Mouse (Mus musculus) v-Abl transformed pro-B cells (cell line): ENCODE results near the gene Rgs1.

Experiments used
- in situ Hi-C, 2 experiments: fragments of 400-800 bp; cut with MboI; formaldehyde crosslinking; loops; one replicate each; pipeline ENCODE4 v1.15.1; 2025; ENCODE audit not compliant: unreplicated experiment in 2 of 2

Gene Rgs1

DNA sequence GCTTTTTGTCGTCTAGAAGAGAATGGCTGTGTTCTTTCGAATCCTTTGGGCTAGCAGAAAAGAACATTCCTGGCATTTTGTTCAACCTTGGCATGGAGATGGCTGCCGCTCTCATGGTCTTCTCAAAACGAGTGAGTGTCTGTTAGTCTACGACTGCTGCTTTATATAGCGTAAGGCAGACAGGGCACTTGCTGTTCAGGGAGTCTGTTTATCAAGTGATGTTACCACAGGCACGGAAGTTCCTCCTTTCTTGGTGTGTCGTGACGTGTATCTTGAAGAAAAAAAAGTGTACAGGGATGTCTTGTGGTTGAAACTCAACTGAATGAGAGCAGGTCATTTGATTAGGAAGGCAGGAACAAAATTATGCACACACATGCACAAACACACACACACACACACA lies at the start of gene Rgs1:
Gene Rgs1 (minus strand): TSS at position 320 of the 400 bp plus-strand sequence.
- in situ Hi-C loops, result loop anchor here (10.0 kb wide), 2 partner anchors 234 to 244 kb away; partner anchors contain the start of gene Rgs2 (in 1 of the 2)

GRCm38 (mm10) chr1:144283020-144284014 lies 34.3 kb upstream of the Rgs1 start:
- in situ Hi-C loops, result no loop called here

GRCm38 (mm10) chr1:144280056-144280455 lies 31.0 kb upstream of the Rgs1 start:
- in situ Hi-C loops, result no loop called here

- in situ Hi-C loops, result no loop called here
Measured at GRCm38 (mm10) chr1:144272991-144273390, 23.9 kb upstream of the Rgs1 start.

- in situ Hi-C loops, result no loop called here
Measured at GRCm38 (mm10) chr1:144269112-144269511, 20.1 kb upstream of the Rgs1 start.

- in situ Hi-C loops, result no loop called here
Measured at GRCm38 (mm10) chr1:144267471-144268470, 18.7 kb upstream of the Rgs1 start.

GRCm38 (mm10) chr1:144264000-144264399 lies 15.0 kb upstream of the Rgs1 start:
- in situ Hi-C loops, result no loop called here

DNA sequence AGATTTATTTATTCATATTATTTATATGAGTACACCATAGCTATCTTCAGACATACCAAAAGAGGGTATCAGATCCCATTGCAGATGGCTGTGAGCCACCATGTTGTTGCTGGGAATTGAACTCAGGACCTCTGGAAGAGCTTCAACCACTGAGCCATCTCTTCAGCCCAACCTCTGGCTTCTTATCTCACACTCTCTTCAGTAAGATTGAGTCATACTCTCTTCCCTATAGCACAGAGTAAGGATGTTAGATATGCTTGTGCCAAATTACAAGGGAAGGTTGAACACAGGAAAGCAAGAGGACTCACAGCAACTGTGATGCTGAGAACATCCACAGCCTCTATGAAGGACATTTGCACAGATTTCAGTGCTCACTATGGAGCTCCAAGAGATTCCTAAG lies 13.0 kb upstream of the Rgs1 start:
- in situ Hi-C loops, result no loop called here

DNA sequence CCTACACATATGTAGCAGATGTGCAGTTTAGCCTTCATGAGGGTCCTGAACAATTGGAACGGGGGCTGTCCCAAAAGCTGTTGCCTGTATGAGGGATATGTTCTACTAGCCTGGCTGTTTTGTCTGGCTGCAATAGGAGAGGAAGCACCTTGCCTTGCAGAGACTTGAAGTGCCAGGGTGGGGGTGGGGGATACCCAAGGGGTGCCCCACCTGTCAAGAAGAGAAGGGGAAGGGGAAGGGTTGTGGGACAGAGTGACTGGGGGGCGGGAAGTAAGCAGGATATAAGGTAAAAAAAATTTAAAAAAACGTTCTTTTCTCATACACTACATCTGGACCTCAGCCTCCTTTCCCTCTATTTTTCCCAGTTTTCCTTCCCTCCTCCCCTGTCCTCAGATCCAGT lies 9.7 kb upstream of the Rgs1 start:
- in situ Hi-C loops, result loop anchor here in 1 of 2 experiments (10.0 kb wide), 1 partner anchor 46 kb away; no protein-coding TSS in a partner anchor

DNA sequence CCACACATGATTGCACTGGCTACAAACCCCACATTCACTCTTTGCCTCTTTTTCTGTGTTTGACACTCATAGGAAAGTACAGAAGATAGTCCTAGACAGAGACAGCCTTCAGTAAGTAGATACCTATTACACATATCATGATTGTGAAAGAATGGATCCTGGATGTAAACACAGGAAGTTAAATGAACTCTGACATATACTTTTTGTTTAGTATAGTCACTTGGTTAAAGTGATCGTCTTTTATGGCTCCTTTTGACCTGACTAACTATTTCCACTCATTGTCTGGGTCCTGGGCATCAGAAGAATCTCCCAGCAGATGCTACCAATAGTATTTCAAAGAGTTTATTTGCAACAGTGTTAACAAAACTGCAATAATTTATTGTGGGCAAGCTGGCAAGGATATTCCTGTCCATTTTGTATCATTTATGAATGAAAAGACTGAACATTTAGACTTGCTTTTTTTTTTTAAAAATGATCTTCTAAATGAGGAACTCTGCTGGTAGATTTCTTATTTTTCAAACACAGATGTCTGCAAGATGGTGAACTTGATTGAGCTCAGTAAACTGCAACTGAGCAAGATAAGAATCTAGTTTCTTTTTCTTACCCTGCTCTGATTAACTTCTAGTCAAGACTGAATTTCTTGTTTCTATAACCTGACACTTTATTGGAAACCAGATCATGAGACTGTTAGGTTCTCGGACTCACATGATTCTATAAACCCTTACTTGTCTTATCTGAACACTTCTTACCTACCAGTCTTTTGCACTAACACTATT lies 7.7 kb upstream of the Rgs1 start:
- in situ Hi-C loops, result loop anchor here in 1 of 2 experiments (10.0 kb wide), 1 partner anchor 48 kb away; no protein-coding TSS in a partner anchor

DNA sequence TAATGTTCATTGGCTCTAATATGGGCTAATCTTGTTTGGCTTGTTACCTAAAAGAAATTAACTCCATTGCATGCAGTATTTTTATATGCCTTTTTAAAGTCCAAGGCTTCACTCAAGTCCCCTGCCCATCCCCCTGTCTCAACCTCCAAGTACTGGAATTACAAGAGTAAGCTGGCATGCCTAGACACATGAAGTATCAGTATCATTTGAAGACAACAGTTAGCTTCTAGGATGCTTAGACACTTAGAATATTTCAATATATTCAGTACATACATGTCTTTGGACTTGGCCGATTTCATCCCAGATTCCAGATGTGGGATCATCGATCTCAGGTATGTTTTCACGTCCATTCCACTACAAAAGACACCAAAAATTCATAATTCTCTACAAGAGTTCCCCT lies 836 bp downstream of the Rgs1 start:
- in situ Hi-C loops, result loop anchor here (10.0 kb wide), 2 partner anchors 233 to 243 kb away; partner anchors contain the start of gene Rgs2 (in 1 of the 2)

- in situ Hi-C loops, result loop anchor here (10.0 kb wide), 2 partner anchors 233 to 243 kb away; partner anchors contain the start of gene Rgs2 (in 1 of the 2)
Measured at GRCm38 (mm10) chr1:144247382-144247781, 1.7 kb downstream of the Rgs1 start.

DNA sequence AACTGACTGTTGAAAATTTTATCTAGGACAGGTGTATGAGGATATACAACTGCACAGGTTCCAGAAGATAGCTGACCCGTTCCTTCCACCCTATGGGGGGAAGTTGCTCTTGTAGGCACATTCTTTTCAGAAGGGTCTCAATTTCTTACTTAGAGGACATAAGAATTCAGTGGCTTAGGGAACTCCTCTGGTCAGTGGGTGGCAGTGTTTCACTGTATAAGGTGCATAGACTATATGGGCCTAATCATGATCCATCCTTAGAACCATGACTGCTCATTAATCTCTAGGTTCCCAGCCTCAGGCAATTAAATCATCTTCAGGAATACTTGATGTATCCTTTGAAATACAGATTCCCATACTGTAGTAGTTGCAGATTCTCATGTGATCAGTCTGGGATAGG lies 5.5 kb downstream of the Rgs1 start:
- in situ Hi-C loops, result loop anchor here (5.0 to 10.0 kb wide), 6 partner anchors 46 to 441 kb away; partner anchors contain the start of gene Rgs2 (in 1 of the 2)

DNA sequence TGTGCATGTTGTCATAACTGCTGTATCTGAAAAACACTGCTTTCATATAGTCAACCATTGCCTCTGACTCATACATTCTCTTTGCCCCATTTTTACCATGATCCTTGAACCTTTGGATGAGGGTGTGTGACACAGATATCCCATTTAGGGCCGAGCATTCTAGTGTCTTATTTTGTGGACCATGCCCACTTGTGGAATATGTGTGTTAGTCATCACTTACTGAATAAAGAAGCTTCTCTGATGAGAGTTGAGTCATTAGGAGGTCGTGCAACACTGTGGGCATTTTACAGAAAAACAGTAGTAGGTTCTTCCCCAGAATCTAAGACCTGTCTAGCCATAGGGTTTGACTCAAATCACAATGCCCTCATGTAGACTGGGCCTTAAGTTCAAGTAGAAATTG lies 9.8 kb downstream of the Rgs1 start:
- in situ Hi-C loops, result no loop called here

GRCm38 (mm10) chr1:144215230-144215629 lies 33.8 kb downstream of the Rgs1 start:
- in situ Hi-C loops, result loop anchor here in 1 of 2 experiments (25.0 kb wide), 1 partner anchor 547 kb away; no protein-coding TSS in a partner anchor

- in situ Hi-C loops, result loop anchor here in 1 of 2 experiments (25.0 kb wide), 1 partner anchor 551 kb away; no protein-coding TSS in a partner anchor
Measured at GRCm38 (mm10) chr1:144210912-144211311, 38.1 kb downstream of the Rgs1 start.

DNA sequence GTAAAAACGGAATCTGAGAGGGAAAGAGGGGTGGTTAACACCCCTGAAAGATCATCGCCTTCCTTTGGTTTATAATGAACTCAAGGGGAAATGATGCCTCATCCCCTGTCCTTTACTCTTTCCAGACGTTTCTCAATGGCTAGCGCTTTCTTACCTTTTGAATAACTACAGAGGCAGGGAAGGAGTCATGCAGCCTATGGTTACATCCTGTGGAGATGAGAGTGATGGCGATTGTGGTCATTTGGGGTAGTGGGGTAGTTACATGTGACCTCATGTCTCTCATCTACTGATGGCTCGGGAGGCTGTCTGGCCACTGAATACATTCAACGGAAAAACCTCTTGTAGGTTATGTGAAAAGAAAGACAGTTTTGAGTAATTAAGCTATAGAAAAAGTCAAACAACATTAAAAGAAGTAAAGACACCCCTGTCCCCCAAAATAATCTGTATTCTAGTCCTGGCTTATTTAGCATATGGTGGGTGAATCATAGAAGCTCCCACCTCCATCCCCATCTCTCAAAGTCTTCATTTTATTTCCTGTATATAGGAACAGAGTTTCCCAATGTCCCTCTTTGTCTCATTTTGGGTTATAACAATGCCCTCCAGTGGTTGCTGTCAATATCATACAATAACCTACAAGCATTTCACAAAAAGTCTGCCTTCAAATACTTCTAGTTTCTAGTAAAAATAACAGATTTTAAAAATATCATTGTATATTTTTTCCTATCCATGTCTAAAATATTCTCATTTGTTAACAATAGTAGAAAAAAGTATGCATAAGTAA lies 42.6 kb downstream of the Rgs1 start:
- in situ Hi-C loops, result loop anchor here in 1 of 2 experiments (25.0 kb wide), 1 partner anchor 556 kb away; no protein-coding TSS in a partner anchor

DNA sequence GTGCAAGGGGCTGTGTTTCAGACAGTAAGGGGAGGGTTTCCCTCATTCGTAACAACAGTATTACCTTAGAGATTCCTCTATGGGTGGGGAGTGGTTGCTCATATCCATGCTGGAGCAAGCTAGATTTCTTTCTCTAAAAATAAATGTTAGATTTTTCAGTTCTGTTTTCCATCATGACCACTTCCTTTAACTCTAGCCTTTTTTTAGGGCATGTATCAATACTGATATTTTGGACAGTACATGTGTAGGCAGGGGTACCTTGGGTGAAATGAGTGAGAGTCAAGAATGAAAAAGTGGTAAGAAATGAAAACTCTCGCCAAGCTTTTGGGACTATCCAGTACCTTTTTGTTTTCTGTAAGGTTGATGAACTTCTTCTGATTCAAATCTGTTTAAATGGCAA lies 44.3 kb downstream of the Rgs1 start:
- in situ Hi-C loops, result loop anchor here in 1 of 2 experiments (25.0 kb wide), 1 partner anchor 558 kb away; no protein-coding TSS in a partner anchor
